Mouse (Mus musculus) retina, embryonic 14.5 days (tissue): ENCODE data around the gene Armc6.

Experiments used
- DNase-seq: peaks from one replicate; pipeline ENCODE4 v3.0.0-alpha.2; 2015; ENCODE audit warnings: low spot score

Armc6 gene

GRCm38 (mm10) chr8:70234080-70234780 is at the start of gene Armc6, which contains the start of gene Sugp2:
Armc6 (minus strand) TSS chr8:70234466.
Sugp2 (plus strand) TSS chr8:70234226.
- DNase-seq = peak; percentile 99

GRCm38 (mm10) chr8:70283136-70284077 is 49.1 kb upstream of the Armc6 start:
- DNase-seq = peak; percentile 19

- peak; percentile 91 for DNase-seq
Measured at GRCm38 (mm10) chr8:70282603-70283135, 48.4 kb upstream of the Armc6 start, which contains the start of gene Homer3. Homer3 (plus strand) TSS chr8:70282827.

- DNase-seq = no peak
Measured at GRCm38 (mm10) chr8:70281001-70281400, 46.7 kb upstream of the Armc6 start.

- DNase-seq = no peak
Measured at GRCm38 (mm10) chr8:70279266-70279665, 45.0 kb upstream of the Armc6 start.

GRCm38 (mm10) chr8:70278175-70278574 is 43.9 kb upstream of the Armc6 start:
- DNase-seq = no peak

GRCm38 (mm10) chr8:70276476-70276875 is 42.2 kb upstream of the Armc6 start:
- DNase-seq = no peak

GRCm38 (mm10) chr8:70274350-70274749 is 40.1 kb upstream of the Armc6 start:
- no peak for DNase-seq

- no peak for DNase-seq
Measured at GRCm38 (mm10) chr8:70272949-70273348, 38.7 kb upstream of the Armc6 start.

- DNase-seq = peak; percentile 51
Measured at GRCm38 (mm10) chr8:70268799-70269565, 34.7 kb upstream of the Armc6 start.

- DNase-seq = no peak
Measured at GRCm38 (mm10) chr8:70268311-70268710, 34.0 kb upstream of the Armc6 start.

GRCm38 (mm10) chr8:70267674-70268073 is 33.4 kb upstream of the Armc6 start:
- DNase-seq = no peak

GRCm38 (mm10) chr8:70259043-70259442 is 24.8 kb upstream of the Armc6 start:
- no peak for DNase-seq

- DNase-seq = no peak
Measured at GRCm38 (mm10) chr8:70258600-70258999, 24.3 kb upstream of the Armc6 start.

GRCm38 (mm10) chr8:70257456-70257855 is 23.2 kb upstream of the Armc6 start:
- DNase-seq = no peak

GRCm38 (mm10) chr8:70254628-70255027 is 20.4 kb upstream of the Armc6 start:
- DNase-seq = no peak

GRCm38 (mm10) chr8:70247841-70248240 is 13.6 kb upstream of the Armc6 start:
- DNase-seq = no peak

- no peak for DNase-seq
Measured at GRCm38 (mm10) chr8:70246622-70247021, 12.4 kb upstream of the Armc6 start.

GRCm38 (mm10) chr8:70240642-70241041 is 6.4 kb upstream of the Armc6 start:
- no peak for DNase-seq

- no peak for DNase-seq
Measured at GRCm38 (mm10) chr8:70237842-70238241, 3.6 kb upstream of the Armc6 start.

- no peak for DNase-seq
Measured at GRCm38 (mm10) chr8:70234781-70235128, 489 bp upstream of the Armc6 start.

- DNase-seq = peak; percentile 10
Measured at GRCm38 (mm10) chr8:70233606-70234005, 660 bp downstream of the Armc6 start.
